Mouse (Mus musculus): ENCODE data around the gene Vmn1r85. TPM values are rescaled to one million over a fixed set of nuclear protein-coding genes. Genes with fewer than 3 reads are reported as not detected.
A peak's percentile ranks its signal among the peaks of the same experiment; 100 is the strongest.

The Vmn1r85 gene
- total RNA-seq, 4 experiments from 2014 or later: 0.05 TPM; not detected in 3

DNA sequence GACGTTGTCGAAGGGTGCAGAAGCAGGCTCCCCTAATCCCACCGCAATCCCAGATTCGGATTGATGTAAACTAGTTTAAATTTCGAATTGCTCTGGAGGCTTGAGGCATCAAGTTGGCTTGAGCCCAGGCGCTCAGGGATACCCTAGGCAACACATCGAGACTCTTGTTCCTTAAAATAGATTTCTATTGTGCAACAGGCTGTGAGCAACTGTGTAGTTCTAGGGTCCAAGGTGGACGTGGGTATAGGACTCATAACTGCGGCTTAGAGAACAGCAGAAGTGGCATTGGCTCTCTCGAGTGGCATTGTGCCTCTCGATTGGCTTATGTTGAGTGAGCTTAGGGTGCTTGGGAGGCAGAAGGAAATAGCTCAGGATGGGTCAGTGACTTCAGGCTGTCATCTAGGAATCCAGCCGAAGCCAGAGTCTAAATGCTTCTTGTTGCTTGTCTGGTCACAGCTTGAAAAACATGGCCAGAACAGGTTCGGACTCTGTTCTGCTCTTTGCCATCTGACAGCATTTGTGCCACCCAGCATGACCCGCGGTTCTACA, 56.3 kb downstream of the Vmn1r85 start:
- DNase-seq (ENCODE audit: low spot score in 2 of 2): no peak

DNA sequence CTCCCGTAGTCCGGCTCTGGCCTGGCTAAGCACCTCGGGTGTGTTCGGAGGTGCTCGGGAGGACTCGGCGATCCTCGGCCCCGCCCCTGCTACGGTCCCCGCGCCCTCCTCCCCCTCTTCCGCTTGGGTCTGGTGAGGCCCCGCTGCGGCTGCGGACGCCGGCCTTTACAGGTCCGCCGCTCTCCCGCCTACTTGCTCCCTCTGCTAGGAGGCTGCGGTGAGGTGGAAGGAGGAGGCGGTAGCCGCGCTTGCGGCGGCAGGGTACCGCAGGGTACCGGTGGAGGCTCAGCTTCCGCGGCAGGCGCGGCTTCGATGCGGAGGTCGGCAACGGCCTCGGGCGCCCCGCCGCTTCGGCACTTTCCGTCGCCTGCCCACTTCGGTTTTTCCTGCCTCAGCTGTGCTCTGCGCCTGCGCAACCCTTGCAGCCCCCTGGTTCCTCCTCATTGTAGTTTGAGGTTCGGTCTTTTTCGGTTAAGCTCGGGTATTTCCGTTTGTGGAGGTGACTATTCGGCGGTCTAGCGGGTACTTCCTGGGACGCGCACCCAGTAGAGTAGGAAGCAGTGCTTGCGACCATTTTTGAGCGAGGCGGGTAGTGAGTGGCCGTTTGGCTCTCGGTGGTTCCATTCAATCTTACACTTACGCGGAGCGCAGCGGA, 56.9 kb downstream of the Vmn1r85 start, which contains the start of gene Ube2m:
TSS of gene Ube2m (minus strand) at position 375 of the 655 bp plus-strand sequence.
- DNase-seq (ENCODE audit: low spot score in 2 of 2): peak; percentile 98

DNA sequence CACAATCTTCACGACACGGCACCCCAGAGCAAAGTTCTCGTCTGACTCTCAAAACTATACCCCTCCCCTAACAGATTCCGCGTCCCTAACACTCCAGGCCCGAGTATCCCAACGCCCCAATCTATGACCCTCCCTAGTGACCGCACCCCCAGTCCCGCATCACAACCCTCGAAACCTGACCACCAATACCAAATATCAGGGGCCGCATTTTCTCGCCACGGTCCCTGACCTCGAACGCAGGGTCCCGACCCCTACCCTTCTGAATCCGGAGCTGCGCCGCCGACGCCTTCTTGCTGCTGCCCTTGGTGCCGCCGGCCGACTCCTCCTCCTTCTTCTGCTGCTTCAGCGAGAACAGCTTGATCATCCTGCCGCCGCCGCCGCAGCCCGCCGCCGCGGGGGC, 57.6 kb downstream of the Vmn1r85 start:
- no peak for DNase-seq (ENCODE audit: low spot score in 2 of 2)

DNA sequence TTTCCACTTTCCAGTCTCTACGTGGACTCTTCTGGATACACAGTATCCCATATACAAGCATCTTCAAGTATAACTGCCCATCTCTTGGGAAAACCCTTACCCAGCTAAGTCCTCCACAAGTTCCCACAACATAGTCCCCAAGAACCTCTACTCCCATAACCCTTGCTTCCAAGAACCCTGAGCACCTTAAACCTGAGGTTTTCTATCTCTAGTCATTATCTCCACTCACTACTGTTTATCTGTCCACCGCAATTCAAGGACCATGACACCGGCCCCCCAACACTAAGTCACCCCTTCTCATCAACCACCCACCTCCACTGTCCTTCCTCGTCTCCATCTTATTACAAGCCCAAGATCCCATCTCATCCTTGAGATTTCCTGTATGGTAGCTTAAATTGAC, 58.2 kb downstream of the Vmn1r85 start:
- DNase-seq (ENCODE audit: low spot score in 2 of 2): no peak

DNA sequence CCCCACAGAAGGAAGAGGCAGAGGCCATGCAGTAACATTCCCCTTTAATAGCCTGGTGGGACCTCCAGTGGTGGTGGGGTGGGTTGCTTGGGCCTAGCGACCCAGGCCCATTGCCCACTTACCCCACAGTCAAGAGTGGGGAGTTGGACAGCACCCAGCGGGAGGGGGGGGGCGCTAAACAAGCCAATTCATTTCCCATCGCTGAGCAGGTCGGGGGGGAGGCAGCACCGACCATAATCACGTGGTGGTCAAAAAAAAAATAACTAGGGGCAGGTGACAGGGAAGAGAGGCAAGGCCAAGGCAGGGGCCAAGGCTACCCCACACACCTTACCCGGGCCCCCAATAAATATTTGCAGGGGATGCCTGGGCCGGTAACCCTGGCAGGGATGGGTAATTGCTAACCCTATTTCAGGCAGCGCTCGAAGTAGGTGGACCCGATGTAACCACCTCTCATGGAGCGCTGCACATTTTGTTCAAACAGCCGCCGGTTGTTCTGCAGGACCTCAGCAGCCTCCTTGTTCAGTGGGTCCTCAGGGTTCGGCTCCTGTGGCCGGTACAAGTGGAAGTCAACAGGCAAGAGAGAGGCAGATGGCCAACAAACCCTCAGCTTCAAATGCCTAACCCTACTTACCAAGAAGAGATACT, 59.6 kb downstream of the Vmn1r85 start:
- no peak for DNase-seq (ENCODE audit: low spot score in 2 of 2)

DNA sequence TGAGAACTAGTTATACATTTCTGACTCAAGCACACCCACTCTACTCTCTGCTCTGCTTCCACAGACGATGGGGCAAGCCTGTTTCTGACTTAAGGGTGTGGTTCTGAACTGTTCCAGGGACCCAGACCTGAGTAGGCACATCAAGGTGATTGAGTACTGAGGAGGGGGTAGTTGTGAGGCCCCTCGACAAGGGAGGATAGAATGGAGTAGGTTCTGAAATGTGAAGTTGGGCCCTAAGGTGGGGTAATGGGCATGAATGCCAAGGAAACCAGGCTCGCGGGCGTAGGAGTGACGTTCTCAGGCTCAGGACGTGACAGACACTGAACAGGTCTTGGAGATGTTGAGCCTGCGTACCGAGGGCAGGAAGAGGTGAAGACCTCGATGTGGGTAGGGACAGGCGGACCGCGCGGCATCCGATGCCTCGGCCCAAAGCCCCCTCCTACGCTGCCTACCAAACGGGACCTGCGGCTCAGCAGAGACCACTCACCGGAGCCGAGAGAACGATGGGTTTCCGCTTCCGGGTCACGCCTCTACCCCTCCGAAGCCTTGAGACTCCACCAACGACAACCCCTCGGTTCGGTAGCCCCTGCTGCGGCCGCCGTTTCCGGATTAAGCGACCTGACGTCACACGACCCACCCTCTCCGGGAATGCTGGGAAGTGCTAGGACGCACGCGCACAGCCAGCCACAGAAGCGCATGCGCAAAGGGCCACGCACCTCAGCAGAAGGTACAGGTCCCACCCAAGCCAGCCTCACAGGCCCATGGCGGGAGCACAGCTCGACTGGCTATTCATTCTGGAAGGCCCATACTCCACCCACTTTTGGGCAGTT, 60.6 kb downstream of the Vmn1r85 start, which contains the start of gene Chmp2a:
TSS of gene Chmp2a (minus strand) at position 660 of the 830 bp plus-strand sequence.
- DNase-seq (ENCODE audit: low spot score in 2 of 2): peak; percentile 96 to 98

DNA sequence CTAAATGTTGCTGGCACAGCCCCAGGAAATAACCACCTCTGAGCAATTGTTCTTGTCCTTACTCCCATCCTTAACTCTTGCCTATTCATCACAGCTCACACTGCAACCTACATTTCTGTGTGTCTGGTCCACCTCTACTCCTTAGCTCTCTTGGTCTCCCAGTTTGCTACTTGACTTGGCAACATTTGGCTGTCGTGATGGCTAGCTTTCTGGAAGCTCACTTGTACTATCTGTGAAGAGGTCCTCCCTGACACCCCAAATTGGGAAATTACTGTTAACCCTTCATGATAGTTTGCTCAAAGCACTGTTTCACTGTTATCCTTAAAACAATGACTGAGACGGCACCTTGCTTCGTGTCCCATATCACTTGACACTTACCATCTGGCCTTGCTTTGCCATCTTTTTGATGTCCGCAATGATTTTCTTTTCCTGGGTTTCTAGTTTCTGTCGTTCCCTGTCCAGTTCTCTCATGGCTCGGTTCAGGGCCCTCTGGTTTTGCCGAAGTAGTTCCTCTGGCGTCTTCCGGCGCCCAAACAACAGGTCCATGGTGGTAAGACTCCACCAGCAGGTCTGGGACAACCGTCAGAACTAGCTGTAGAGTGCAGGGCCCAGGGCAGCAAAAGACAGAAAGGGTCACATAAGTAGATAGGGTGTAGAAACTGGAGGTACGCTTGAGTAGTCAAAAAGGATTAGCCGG, 61.4 kb downstream of the Vmn1r85 start:
- no peak for DNase-seq (ENCODE audit: low spot score in 2 of 2)

Other genes starting within 250 kb of the Vmn1r85 start
- 1 to 10 TPM; 7.2 to 8.7 (median 7.8) TPM for gene Zfp128, start 214.0 kb downstream of the Vmn1r85 start, total RNA-seq (2022)
- 10 to 100 TPM; 12.7 to 15.0 (median 13.7) TPM for gene Zscan22, start 197.4 kb downstream of the Vmn1r85 start, total RNA-seq (2022)
- 100 to 1,000 TPM; 432 to 451 (median 444) TPM for gene Rps5, start 172.9 kb downstream of the Vmn1r85 start, total RNA-seq (2022)
- 1 to 10 TPM in 3 of 4 experiments, under 1 TPM in 1; 0.98 to 1.5 (median 1.2) TPM for gene Rnf225, start 167.8 kb downstream of the Vmn1r85 start, total RNA-seq (2022)
- gene Zfp324, start 129.3 kb downstream of the Vmn1r85 start, total RNA-seq (2022): 10 to 100 TPM in 1 of 4 experiments, 1 to 10 TPM in 3; 9.2 to 10.1 (median 9.7) TPM
- gene Zfp446, start 117.3 kb downstream of the Vmn1r85 start, total RNA-seq (2022): 10 to 100 TPM in 1 of 4 experiments, 1 to 10 TPM in 3; 6.7 to 10.2 (median 8.6) TPM
- under 1 TPM in 1 of 4 experiments, not detected in 3; 0.37 TPM for gene Slc27a5, start 97.0 kb downstream of the Vmn1r85 start, total RNA-seq (2022)
- 100 to 1,000 TPM; 218 to 241 (median 229) TPM for gene Trim28, start 96.1 kb downstream of the Vmn1r85 start, total RNA-seq (2022)
- 10 to 100 TPM; 34.2 to 36.9 (median 34.3) TPM for gene Zbtb45, start 85.1 kb downstream of the Vmn1r85 start, total RNA-seq (2022)
- 100 to 1,000 TPM; 152 to 158 (median 152) TPM for gene Chmp2a, start 60.4 kb downstream of the Vmn1r85 start, total RNA-seq (2022)
- gene Ube2m, start 56.9 kb downstream of the Vmn1r85 start, total RNA-seq (2022): 100 to 1,000 TPM; 220 to 248 (median 229) TPM
- gene Mzf1, start 40.4 kb downstream of the Vmn1r85 start, total RNA-seq (2022): 10 to 100 TPM; 12.2 to 14.3 (median 13.1) TPM
- gene Vmn1r86, start 24.7 kb upstream of the Vmn1r85 start, total RNA-seq (2022): not detected
- gene Vmn1r87, start 45.0 kb upstream of the Vmn1r85 start, total RNA-seq (2022): not detected
- gene Vmn1r88, start 64.4 kb upstream of the Vmn1r85 start, total RNA-seq (2022): under 1 TPM; 0.11 to 0.22 (median 0.17) TPM
- gene Vmn1r89, start 117.8 kb upstream of the Vmn1r85 start, total RNA-seq (2022): not detected
- gene Lig1, start 182.1 kb upstream of the Vmn1r85 start, total RNA-seq (2022): 10 to 100 TPM in 3 of 4 experiments, 1 to 10 TPM in 1; 9.0 to 10.7 (median 10.6) TPM
- gene Zswim9, start 183.5 kb upstream of the Vmn1r85 start, total RNA-seq (2022): 10 to 100 TPM; 14.6 to 17.4 (median 15.5) TPM
- under 1 TPM; 0.16 to 0.59 (median 0.42) TPM for gene Pla2g4c, start 229.5 kb upstream of the Vmn1r85 start, total RNA-seq (2022)